Mouse (Mus musculus) kidney, adult 2 months (tissue): ENCODE measurements around the gene Ablim1.

ENCODE experiments used
- CTCF ChIP-seq: fragments of 200-500 bp; conservative IDR thresholded peaks from 2 replicates; pipeline ENCODE4 v1.5.1; 2011; ENCODE audit warnings: low read depth, mild to moderate bottlenecking, control low read depth, low read length, moderate library complexity, mixed read lengths; ENCODE audit not compliant: insufficient read depth, insufficient read length
- POLR2A ChIP-seq: fragments of 200-500 bp; IDR thresholded peaks from one replicate; pipeline ENCODE4 v1.6.1; 2011; ENCODE audit warnings: low read depth, low read length, control low read depth

DNA sequence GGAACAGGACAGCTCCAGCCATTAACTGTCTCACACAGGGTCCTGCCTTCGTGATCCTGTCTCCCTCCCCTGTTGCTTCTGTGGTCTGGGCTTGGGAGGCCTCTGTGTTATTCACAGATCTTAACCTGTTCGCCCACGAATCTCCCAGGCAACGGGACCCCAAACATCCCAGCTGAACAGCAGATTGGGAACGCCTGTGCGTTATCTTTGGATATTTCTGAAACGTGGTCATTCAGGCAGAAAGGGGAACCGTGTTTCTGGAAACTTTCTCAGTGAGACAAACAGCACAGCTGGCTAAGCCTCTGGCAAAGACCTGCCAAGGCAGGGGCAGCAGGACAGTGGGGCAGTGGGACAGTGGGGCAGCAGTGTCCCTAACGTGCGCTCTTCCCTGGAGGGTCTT, 331.0 kb downstream of the Ablim1 start:
- TF ChIP-seq CTCF, result no peak
- no peak for TF ChIP-seq POLR2A
